ENCODE assay signal across 29 mouse cellular contexts in the genomic region with DNA sequence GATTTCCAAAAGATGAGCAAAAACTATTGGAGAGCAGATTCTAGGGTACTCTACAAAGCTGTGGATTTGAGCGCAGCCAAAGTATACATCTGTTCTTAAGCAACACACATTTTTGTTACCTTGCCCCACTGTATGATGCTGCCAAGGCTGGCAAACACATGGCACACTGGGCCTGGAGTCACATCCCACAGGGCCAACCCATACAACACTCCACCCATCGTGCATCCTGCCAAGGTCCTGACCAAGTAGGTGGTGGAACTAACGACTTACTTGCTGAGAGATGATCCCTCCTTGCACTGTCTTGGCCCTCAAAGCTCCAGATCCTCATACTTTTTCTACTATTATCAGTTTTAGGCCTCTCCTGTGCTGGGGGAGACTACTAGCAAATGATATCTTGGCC.
DNase-seq lines count a peak whose midpoint lies in the region; ATAC-seq and TF ChIP-seq lines count a peak whose summit lies in the region.
"Had no signal": no experiment of that assay in that cellular context is flagged by ENCODE, and none has a peak within 500 bp of the region (broad histone marks: within the 10 kb centered on the region; RNA-seq: fewer than 3 reads in every experiment).

No protein-coding gene starts in this region.

- no peak for TF ChIP-seq POLR2A in kidney, adult 2 months (IDR thresholded peaks at IDR 0.05; ENCODE audit: low read depth, low read length)

- H3K9me3 ChIP-seq in intestine, postnatal 0 days (ENCODE audit: control insufficient read depth): no peaks in the 10 kb centered on the region
- H3K9me3 ChIP-seq: embryonic facial prominence, embryonic 13.5 days; midbrain, embryonic 15.5 days; neural tube, embryonic 12.5 days had no signal

- no peak overlapping the region for H3K4me2 ChIP-seq in intestine, postnatal 0 days (replicated peaks; ENCODE audit: low read depth)
- H3K4me2 ChIP-seq: embryonic facial prominence, embryonic 13.5 days; heart, embryonic 11.5 days; hindbrain, embryonic 14.5 days; liver, embryonic 11.5 days; lung, embryonic 14.5 days; midbrain, embryonic 15.5 days; neural tube, embryonic 12.5 days had no signal

- no peak overlapping the region for H3K9ac ChIP-seq in intestine, postnatal 0 days (ENCODE audit: low read depth, low read length)
- H3K9ac ChIP-seq: embryonic facial prominence, embryonic 13.5 days; hindbrain, embryonic 14.5 days; lung, embryonic 14.5 days; midbrain, embryonic 15.5 days; neural tube, embryonic 12.5 days had no signal

- TF ChIP-seq CTCF in kidney, adult 2 months (conservative IDR thresholded peaks at IDR 0.05; ENCODE audit: insufficient read depth, insufficient read length, low read depth, low read length): no peak
- no peak for TF ChIP-seq CTCF in intestine, postnatal 0 days (IDR thresholded peaks at IDR 0.05; ENCODE audit: low read depth)

- H3K4me3 ChIP-seq in kidney, adult 2 months (ENCODE audit: insufficient read depth, low read depth, low read length): no peak overlapping the region
- no peak overlapping the region for H3K4me3 ChIP-seq in intestine, postnatal 0 days (ENCODE audit: low read depth, low read length)
- H3K4me3 ChIP-seq: embryonic facial prominence, embryonic 13.5 days; erythroblast, embryonic 14.5 days; midbrain, embryonic 15.5 days; neural tube, embryonic 12.5 days had no signal

- no peaks in the 10 kb centered on the region for H3K27me3 ChIP-seq in kidney, adult 2 months (replicated peaks; ENCODE audit: control insufficient read depth, insufficient read depth, low read length)
- H3K27me3 ChIP-seq in intestine, postnatal 0 days (replicated peaks; ENCODE audit: control insufficient read depth, insufficient read depth, low read length): no peaks in the 10 kb centered on the region
- H3K27me3 ChIP-seq: embryonic facial prominence, embryonic 13.5 days; midbrain, embryonic 15.5 days; neural tube, embryonic 12.5 days had no signal

- H3K36me3 ChIP-seq in kidney, adult 2 months (ENCODE audit: control insufficient read depth, insufficient read depth, low read length): no peaks in the 10 kb centered on the region
- H3K36me3 ChIP-seq in intestine, postnatal 0 days (ENCODE audit: control insufficient read depth, insufficient read depth): no peaks in the 10 kb centered on the region
- H3K36me3 ChIP-seq: midbrain, embryonic 15.5 days had no signal

- 67% methylated on average over 3 of the region's 3 CpGs for WGBS in kidney, adult 2 months
- 91% methylated on average over 3 of the region's 3 CpGs for WGBS in intestine, postnatal 0 days

- H3K4me1 ChIP-seq in kidney, adult 2 months (ENCODE audit: control insufficient read depth, insufficient read depth, low read length): peaks cover 15% of the 10 kb centered on the region; the same call in 1 of the 2 replicates
- no peaks in the 10 kb centered on the region for H3K4me1 ChIP-seq in intestine, postnatal 0 days (replicated peaks; ENCODE audit: control insufficient read depth, insufficient read depth, low read length)
- H3K4me1 ChIP-seq: neural tube, embryonic 12.5 days had no signal

- peak; percentile 8 to 64 for DNase-seq in adrenal gland, adult (ENCODE audit: inconsistent age in 2 of 2, low spot score in 1 of 2)
- DNase-seq in adrenal gland, postnatal 4 days (ENCODE audit: low spot score in 2 of 2): no peak
- DNase-seq in kidney, adult 2 months: peak; percentile 23
- DNase-seq in kidney, postnatal 4 days: no peak
- peak; percentile 76 for DNase-seq in NIH3T3 (ENCODE audit: low read depth)
- DNase-seq in adrenal gland, postnatal 25 days: peak; percentile 25
- no peak for DNase-seq in thymus, postnatal 4 days
- DNase-seq: cerebellum, adult 11 months; embryo, embryonic 11 days; gastrocnemius, postnatal 25 days; heart, postnatal 10 days; kidney, adult 8-10 months; kidney, postnatal 10 days; lung, embryonic 14.5 days; lung, postnatal 36 days; right cerebral cortex, postnatal 14 days; spleen, adult 18-20 months; thymus, postnatal 25 days had no signal

- no peak for ATAC-seq in intestine, postnatal 0 days
- ATAC-seq: CD4-positive, CD25-positive, alpha-beta regulatory T cell, adult 4 months; forebrain, embryonic 14.5 days; inflammation-experienced regulatory T-cells, adult 6 months; midbrain, embryonic 15.5 days had no signal

- no peak overlapping the region for H3K27ac ChIP-seq in kidney, adult 2 months (ENCODE audit: insufficient read depth, low read depth, low read length)
- no peak overlapping the region for H3K27ac ChIP-seq in intestine, postnatal 0 days (ENCODE audit: low read depth, low read length)
- H3K27ac ChIP-seq: embryonic facial prominence, embryonic 13.5 days; hindbrain, embryonic 14.5 days; midbrain, embryonic 15.5 days; neural tube, embryonic 12.5 days had no signal

Comparison
In these comparisons a context has a peak if more than half of its experiments do, and no peak if none do; other contexts are left out.
1. DNase-seq: peak in adrenal gland, adult (2 of 2), kidney, adult 2 months (single experiment), NIH3T3 (single experiment) and adrenal gland, postnatal 25 days (single experiment); none in adrenal gland, postnatal 4 days (0 of 2), kidney, postnatal 4 days (0 of 2) and thymus, postnatal 4 days (single experiment).